ENCODE assay signal across 8 mouse cellular contexts in the genomic region with DNA sequence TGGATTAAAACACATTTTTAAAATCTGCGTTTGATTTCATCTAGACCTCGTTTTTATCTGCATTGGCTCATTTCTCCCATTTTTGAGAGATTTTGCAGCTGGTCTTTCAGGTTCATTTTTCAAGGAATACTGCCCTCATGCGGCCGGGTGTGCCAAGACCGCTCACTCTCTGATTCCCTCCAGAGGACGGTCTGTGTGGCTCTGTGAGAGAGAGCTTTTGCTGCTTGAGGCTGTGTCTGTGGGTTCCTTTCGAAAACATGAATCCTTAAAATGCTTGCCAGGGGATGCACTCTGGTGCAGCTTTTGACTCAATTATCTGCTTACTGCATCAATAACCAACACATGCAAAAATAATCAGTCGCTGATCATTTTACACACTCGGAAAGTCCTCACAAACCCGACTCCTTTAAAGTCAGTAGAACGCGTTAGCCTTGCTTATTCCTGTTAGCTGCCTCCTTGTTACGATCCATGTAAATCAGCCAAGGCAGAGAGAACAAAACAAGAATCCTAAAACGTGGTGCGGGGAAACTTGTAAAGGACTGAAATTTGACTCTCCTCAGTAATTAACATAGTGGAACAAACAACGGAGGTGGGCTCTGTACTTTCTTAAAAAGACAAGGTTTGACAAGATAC. TPM values are rescaled to one million over a fixed set of nuclear protein-coding genes. Genes with fewer than 3 reads are reported as not detected.
DNase-seq lines count a peak whose midpoint lies in the region; ATAC-seq and TF ChIP-seq lines count a peak whose summit lies in the region.

No protein-coding gene starts in this region.

- H3K9me3 ChIP-seq in G1E (replicated peaks), result no peaks in the 10 kb centered on the region
- no peaks in the 10 kb centered on the region for H3K9me3 ChIP-seq in forebrain, embryonic 15.5 days
- no peaks in the 10 kb centered on the region for H3K9me3 ChIP-seq in liver, embryonic 15.5 days (replicated peaks)
- H3K9me3 ChIP-seq in neural tube, embryonic 13.5 days, result no peaks in the 10 kb centered on the region

- TF ChIP-seq CTCF in G1E (IDR thresholded peaks at IDR 0.05; ENCODE audit: low read depth, low read length), result peak; percentile 23; the same call in 1 of the 2 replicates

- peaks cover 49% of the 10 kb centered on the region for H3K4me1 ChIP-seq in G1E (ENCODE audit: insufficient read depth, low read depth, low read length)
- H3K4me1 ChIP-seq in forebrain, embryonic 15.5 days, result peaks cover 50% of the 10 kb centered on the region
- H3K4me1 ChIP-seq in liver, embryonic 15.5 days (replicated peaks), result peaks cover 42% of the 10 kb centered on the region
- peaks cover 49% of the 10 kb centered on the region for H3K4me1 ChIP-seq in neural tube, embryonic 13.5 days (replicated peaks)

- peak; percentile 50 for DNase-seq in G1E (ENCODE audit: low spot score)
- peak; percentile 33 for DNase-seq in cerebellum, adult 11-12 months
- DNase-seq in heart, postnatal 14 days, result peak; percentile 82 to 86
- peak; percentile 58 for DNase-seq in large intestine, adult 2 months (ENCODE audit: low read depth, low spot score)
- DNase-seq in telencephalon, adult 2 months (ENCODE audit: low read depth, low spot score), result peak; percentile 79

- peaks cover 4% of the 10 kb centered on the region for H3K27me3 ChIP-seq in G1E (ENCODE audit: insufficient read depth, low read length)
- no peaks in the 10 kb centered on the region for H3K27me3 ChIP-seq in forebrain, embryonic 15.5 days
- peaks cover 19% of the 10 kb centered on the region for H3K27me3 ChIP-seq in liver, embryonic 15.5 days
- no peaks in the 10 kb centered on the region for H3K27me3 ChIP-seq in neural tube, embryonic 13.5 days

- peak overlapping the region; percentile 26 for H3K9ac ChIP-seq in forebrain, embryonic 15.5 days (replicated peaks)
- no peak overlapping the region for H3K9ac ChIP-seq in liver, embryonic 15.5 days
- H3K9ac ChIP-seq in neural tube, embryonic 13.5 days, result peak overlapping the region; percentile 60

- H3K27ac ChIP-seq in forebrain, embryonic 15.5 days (replicated peaks), result peak overlapping the region; percentile 71
- H3K27ac ChIP-seq in liver, embryonic 15.5 days (replicated peaks), result no peak overlapping the region
- peak overlapping the region; percentile 80 for H3K27ac ChIP-seq in neural tube, embryonic 13.5 days (replicated peaks)

- no peak; the same call in 1 of the 2 replicates for ATAC-seq in G1E (ENCODE audit: extremely low read depth, insufficient number of reproducible peaks, low FRiP score, poor library complexity, severe bottlenecking)
- ATAC-seq in forebrain, embryonic 15.5 days (replicated peaks), result peak; percentile 65
- peak; percentile 65 for ATAC-seq in liver, embryonic 15.5 days (ENCODE audit: insufficient read depth)
- ATAC-seq in neural tube, embryonic 13.5 days (ENCODE audit: low read depth), result peak; percentile 71

- no peaks in the 10 kb centered on the region for H3K36me3 ChIP-seq in G1E (replicated peaks)
- H3K36me3 ChIP-seq in forebrain, embryonic 15.5 days, result no peaks in the 10 kb centered on the region
- no peaks in the 10 kb centered on the region for H3K36me3 ChIP-seq in liver, embryonic 15.5 days (replicated peaks)
- H3K36me3 ChIP-seq in neural tube, embryonic 13.5 days, result no peaks in the 10 kb centered on the region

- no peak overlapping the region for H3K4me3 ChIP-seq in G1E (ENCODE audit: low read depth, low read length)
- H3K4me3 ChIP-seq in forebrain, embryonic 15.5 days, result peak overlapping the region; percentile 32
- peak overlapping the region; percentile 38 for H3K4me3 ChIP-seq in liver, embryonic 15.5 days (replicated peaks)
- peak overlapping the region; percentile 33 for H3K4me3 ChIP-seq in neural tube, embryonic 13.5 days

- H3K4me2 ChIP-seq in forebrain, embryonic 15.5 days (replicated peaks), result peak overlapping the region; percentile 41
- peak overlapping the region; percentile 62 for H3K4me2 ChIP-seq in liver, embryonic 15.5 days
- H3K4me2 ChIP-seq in neural tube, embryonic 13.5 days, result peak overlapping the region; percentile 61

- intact Hi-C loops in heart, postnatal 14 days (cut with DNase I), result loop anchor here (5.0 to 10.0 kb wide), 8 partner anchors 85 to 968 kb away; partner anchors contain the start of genes Pon2, Pon3 and Ppp1r9a

- under 1% methylated on average over 16 of the region's 16 CpGs for WGBS in forebrain, embryonic 15.5 days
- WGBS in large intestine, adult 2 months, result 4% methylated on average over 16 of the region's 16 CpGs
- 2% methylated on average over 16 of the region's 16 CpGs for WGBS in liver, embryonic 15.5 days (ENCODE audit: insufficient replicate concordance)
- WGBS in neural tube, embryonic 13.5 days, result under 1% methylated on average over 16 of the region's 16 CpGs

RNA-seq across cellular contexts. Expression of gene Asb4, which starts 0.5 kb away (rescaled TPM):
- total RNA-seq in G1E (2014; fragmentation: Nextera tagmentation), result not detected in 2 replicates
- not detected in 2 replicates for total RNA-seq in G1E (2017)
- 0.02 TPM in 1 of 2 replicates, not detected in the other for polyA plus RNA-seq in G1E (2012)
- 14.2 and 15.9 TPM in 2 replicates for polyA plus RNA-seq in forebrain, embryonic 15.5 days (2015; fragmentation: Nextera tagmentation; extraction: Ambion mirVana)
- 1 to 10 TPM; 6.8 to 8.2 TPM for total RNA-seq in heart, postnatal 14 days (2021)
- 0.10 and 0.15 TPM in 2 replicates for polyA plus RNA-seq in large intestine, adult 2 months (2012; rRNA removed)
- polyA plus RNA-seq in liver, embryonic 15.5 days (2015; fragmentation: Nextera tagmentation; extraction: Ambion mirVana), result 4.5 and 4.7 TPM in 2 replicates
- 10.4 and 13.8 TPM in 2 replicates for polyA plus RNA-seq in neural tube, embryonic 13.5 days (2015; fragmentation: Nextera tagmentation; extraction: Ambion mirVana)

Comparison
In these comparisons a context has a peak if more than half of its experiments do, and no peak if none do; other contexts are left out.
1. DNase-seq: peak in every context shown above with its lines; median percentile 84 in heart, postnatal 14 days; 79 in telencephalon, adult 2 months; 58 in large intestine, adult 2 months; 50 in G1E; 33 in cerebellum, adult 11-12 months.